31 mouse cellular contexts compared by ENCODE assay signal in genomic region chr1:37526257-37526656, GRCm38 (mm10).
"Had no signal": no experiment of that assay in that cellular context is flagged by ENCODE, and none has a peak within 500 bp of the region (broad histone marks: within the 10 kb centered on the region; RNA-seq: fewer than 3 reads in every experiment).

No protein-coding gene starts in this region.

- H3K4me3 ChIP-seq: limb, embryonic 10.5 days; limb, embryonic 12.5 days; limb, embryonic 13.5 days; limb, embryonic 15.5 days; liver, embryonic 12.5 days; liver, embryonic 13.5 days; liver, embryonic 15.5 days; lung, embryonic 15.5 days; megakaryocyte, embryonic 14.5 days; midbrain, embryonic 10.5 days; midbrain, embryonic 12.5 days; midbrain, embryonic 13.5 days; midbrain, embryonic 15.5 days; myocyte had no signal

- H3K9ac ChIP-seq: limb, embryonic 12.5 days; limb, embryonic 13.5 days; limb, embryonic 15.5 days; liver, embryonic 12.5 days; liver, embryonic 13.5 days; liver, embryonic 14.5 days; liver, embryonic 15.5 days; liver, postnatal 0 days; lung, embryonic 14.5 days; lung, embryonic 15.5 days; midbrain, embryonic 12.5 days; midbrain, embryonic 13.5 days; midbrain, embryonic 15.5 days had no signal

- ATAC-seq: liver, embryonic 12.5 days; liver, postnatal 0 days; lung, postnatal 0 days; midbrain, embryonic 13.5 days; midbrain, embryonic 15.5 days; midbrain, embryonic 16.5 days had no signal

- H3K27me3 ChIP-seq: limb, embryonic 12.5 days; limb, embryonic 13.5 days; limb, embryonic 15.5 days; liver, embryonic 12.5 days; liver, embryonic 13.5 days; liver, embryonic 15.5 days; lung, embryonic 15.5 days; megakaryocyte, embryonic 14.5 days; midbrain, embryonic 12.5 days; midbrain, embryonic 13.5 days; midbrain, embryonic 15.5 days had no signal

- H3K27ac ChIP-seq: limb, embryonic 10.5 days; limb, embryonic 12.5 days; limb, embryonic 13.5 days; limb, embryonic 15.5 days; liver, embryonic 12.5 days; liver, embryonic 13.5 days; liver, embryonic 14.5 days; liver, embryonic 15.5 days; lung, embryonic 15.5 days; macrophage; midbrain, embryonic 10.5 days; midbrain, embryonic 12.5 days; midbrain, embryonic 13.5 days; midbrain, embryonic 15.5 days had no signal

- H3K4me1 ChIP-seq: limb, embryonic 10.5 days; limb, embryonic 12.5 days; limb, embryonic 13.5 days; midbrain, embryonic 10.5 days had no signal

- H3K9me3 ChIP-seq: limb, embryonic 10.5 days; limb, embryonic 12.5 days; limb, embryonic 13.5 days; limb, embryonic 15.5 days; liver, embryonic 12.5 days; liver, embryonic 13.5 days; liver, embryonic 15.5 days; lung, embryonic 15.5 days; megakaryocyte, embryonic 14.5 days; midbrain, embryonic 10.5 days; midbrain, embryonic 12.5 days; midbrain, embryonic 13.5 days; midbrain, embryonic 15.5 days had no signal

- H3K4me2 ChIP-seq: limb, embryonic 12.5 days; limb, embryonic 13.5 days; limb, embryonic 15.5 days; liver, embryonic 11.5 days; liver, embryonic 12.5 days; liver, embryonic 13.5 days; liver, embryonic 15.5 days; lung, embryonic 14.5 days; lung, embryonic 15.5 days; midbrain, embryonic 11.5 days; midbrain, embryonic 12.5 days; midbrain, embryonic 13.5 days; midbrain, embryonic 15.5 days had no signal

- DNase-seq: left cerebral cortex, postnatal 4 days; liver; liver, embryonic 13.5 days; liver, postnatal 0 days; lung, adult 18-20 months; lung, adult 2 months; lung, embryonic 14.5 days; lung, postnatal 10 days; lung, postnatal 14 days; lung, postnatal 36 days; lung, postnatal 4 days; midbrain, embryonic 14.5 days had no signal

- H3K36me3 ChIP-seq: limb, embryonic 10.5 days; limb, embryonic 12.5 days; limb, embryonic 15.5 days; liver, embryonic 12.5 days; liver, embryonic 13.5 days; liver, embryonic 15.5 days; lung, embryonic 15.5 days; midbrain, embryonic 10.5 days; midbrain, embryonic 12.5 days; midbrain, embryonic 13.5 days; midbrain, embryonic 15.5 days had no signal
